Mouse (Mus musculus) G1E (cell line): ENCODE measurements around the gene Zfx.

Experiments used
- CTCF ChIP-seq: IDR thresholded peaks from 2 replicates; pipeline ENCODE4 v1.5.1; 2012; ENCODE audit warnings: low read depth, low read length, inconsistent platforms, mixed read lengths
- GATA1 ChIP-seq: IDR thresholded peaks from 2 replicates; pipeline ENCODE4 v1.6.1; 2012; ENCODE audit warnings: borderline replicate concordance, low read length, inconsistent platforms, mixed read lengths
- GATA2 ChIP-seq: IDR thresholded peaks from 2 replicates; pipeline ENCODE4 v1.6.1; 2012; ENCODE audit warnings: low read depth, low read length, inconsistent platforms, borderline replicate concordance
- POLR2AphosphoS5 ChIP-seq: IDR thresholded peaks from 2 replicates; pipeline ENCODE4 v1.6.1; 2012; ENCODE audit warnings: low read depth, low read length, inconsistent platforms; ENCODE audit not compliant: insufficient replicate concordance
- TAL1 ChIP-seq: conservative IDR thresholded peaks from 2 replicates; pipeline ENCODE4 v1.6.1; 2012; ENCODE audit warnings: low read depth, low read length, inconsistent platforms, mixed read lengths

- no peak for TF ChIP-seq GATA1
- TF ChIP-seq CTCF = no peak
- TF ChIP-seq POLR2AphosphoS5 = no peak
- TF ChIP-seq TAL1 = no peak
- no peak for TF ChIP-seq GATA2
Observed at GRCm38 (mm10) chrX:94140080-94140479, 16.6 kb upstream of the Zfx start.
